Mouse (Mus musculus): ENCODE results near the gene Mapkbp1. TPM values are rescaled to one million over a fixed set of nuclear protein-coding genes. Genes with fewer than 3 reads are reported as not detected.

Mapkbp1 gene
- 2.7 to 7.1 TPM (median 3.2 TPM) in 3 replicates for total RNA-seq (2017)

- ATAC-seq (replicated peaks; ENCODE audit: insufficient number of reproducible peaks, low FRiP score, low TSS enrichment, poor library complexity, severe bottlenecking) = peak; percentile 24
Measured at GRCm38 (mm10) chr2:119972537-119972879, at the start of gene Mapkbp1. Mapkbp1 (plus strand) TSS chr2:119972699.

- 0 out of 2 replicates have a peak, but pooled peaks have one; percentile 38 for ATAC-seq (replicated peaks; ENCODE audit: insufficient number of reproducible peaks, low FRiP score, low TSS enrichment, poor library complexity, severe bottlenecking)
Measured at GRCm38 (mm10) chr2:119970571-119970970, 1.9 kb upstream of the Mapkbp1 start.

- no peak for ATAC-seq (replicated peaks; ENCODE audit: insufficient number of reproducible peaks, low FRiP score, low TSS enrichment, poor library complexity, severe bottlenecking)
Measured at GRCm38 (mm10) chr2:119971316-119971715, 1.2 kb upstream of the Mapkbp1 start.

- peak; percentile 100 for ATAC-seq (replicated peaks; ENCODE audit: insufficient number of reproducible peaks, low FRiP score, low TSS enrichment, poor library complexity, severe bottlenecking)
Measured at GRCm38 (mm10) chr2:119971837-119972536, 512 bp upstream of the Mapkbp1 start.

- no peak for ATAC-seq (replicated peaks; ENCODE audit: insufficient number of reproducible peaks, low FRiP score, low TSS enrichment, poor library complexity, severe bottlenecking)
Measured at GRCm38 (mm10) chr2:119980343-119980986, 8.0 kb downstream of the Mapkbp1 start.

GRCm38 (mm10) chr2:119981631-119982030 is 9.1 kb downstream of the Mapkbp1 start:
- no peak for ATAC-seq (replicated peaks; ENCODE audit: insufficient number of reproducible peaks, low FRiP score, low TSS enrichment, poor library complexity, severe bottlenecking)

- no peak for ATAC-seq (replicated peaks; ENCODE audit: insufficient number of reproducible peaks, low FRiP score, low TSS enrichment, poor library complexity, severe bottlenecking)
Measured at GRCm38 (mm10) chr2:119985871-119986270, 13.4 kb downstream of the Mapkbp1 start.

GRCm38 (mm10) chr2:119986369-119986768 is 13.9 kb downstream of the Mapkbp1 start:
- no peak for ATAC-seq (replicated peaks; ENCODE audit: insufficient number of reproducible peaks, low FRiP score, low TSS enrichment, poor library complexity, severe bottlenecking)

- ATAC-seq (replicated peaks; ENCODE audit: insufficient number of reproducible peaks, low FRiP score, low TSS enrichment, poor library complexity, severe bottlenecking) = no peak
Measured at GRCm38 (mm10) chr2:119987441-119987840, 14.9 kb downstream of the Mapkbp1 start.

GRCm38 (mm10) chr2:119988952-119989351 is 16.5 kb downstream of the Mapkbp1 start:
- no peak for ATAC-seq (replicated peaks; ENCODE audit: insufficient number of reproducible peaks, low FRiP score, low TSS enrichment, poor library complexity, severe bottlenecking)

GRCm38 (mm10) chr2:119990881-119991280 is 18.4 kb downstream of the Mapkbp1 start:
- ATAC-seq (replicated peaks; ENCODE audit: insufficient number of reproducible peaks, low FRiP score, low TSS enrichment, poor library complexity, severe bottlenecking) = no peak

- no peak for ATAC-seq (replicated peaks; ENCODE audit: insufficient number of reproducible peaks, low FRiP score, low TSS enrichment, poor library complexity, severe bottlenecking)
Measured at GRCm38 (mm10) chr2:119992349-119992748, 19.9 kb downstream of the Mapkbp1 start.

GRCm38 (mm10) chr2:119993515-119993914 is 21.0 kb downstream of the Mapkbp1 start:
- no peak for ATAC-seq (replicated peaks; ENCODE audit: insufficient number of reproducible peaks, low FRiP score, low TSS enrichment, poor library complexity, severe bottlenecking)

GRCm38 (mm10) chr2:119994839-119995238 is 22.3 kb downstream of the Mapkbp1 start:
- no peak for ATAC-seq (replicated peaks; ENCODE audit: insufficient number of reproducible peaks, low FRiP score, low TSS enrichment, poor library complexity, severe bottlenecking)

- no peak for ATAC-seq (replicated peaks; ENCODE audit: insufficient number of reproducible peaks, low FRiP score, low TSS enrichment, poor library complexity, severe bottlenecking)
Measured at GRCm38 (mm10) chr2:119995391-119996281, 23.1 kb downstream of the Mapkbp1 start.

- ATAC-seq (replicated peaks; ENCODE audit: insufficient number of reproducible peaks, low FRiP score, low TSS enrichment, poor library complexity, severe bottlenecking) = no peak
Measured at GRCm38 (mm10) chr2:119997354-119997753, 24.9 kb downstream of the Mapkbp1 start.

GRCm38 (mm10) chr2:119999731-120000130 is 27.2 kb downstream of the Mapkbp1 start:
- no peak for ATAC-seq (replicated peaks; ENCODE audit: insufficient number of reproducible peaks, low FRiP score, low TSS enrichment, poor library complexity, severe bottlenecking)

GRCm38 (mm10) chr2:120000882-120001584 is 28.5 kb downstream of the Mapkbp1 start:
- no peak for ATAC-seq (replicated peaks; ENCODE audit: insufficient number of reproducible peaks, low FRiP score, low TSS enrichment, poor library complexity, severe bottlenecking)

GRCm38 (mm10) chr2:120001956-120002355 is 29.5 kb downstream of the Mapkbp1 start:
- ATAC-seq (replicated peaks; ENCODE audit: insufficient number of reproducible peaks, low FRiP score, low TSS enrichment, poor library complexity, severe bottlenecking) = no peak
